8 mouse cellular contexts compared by ENCODE assay signal in genomic region chr13:98813596-98814274, GRCm38 (mm10). TPM values are rescaled to one million over a fixed set of nuclear protein-coding genes. Genes with fewer than 3 reads are reported as not detected.
DNase-seq lines count a peak whose midpoint lies in the region; ATAC-seq and TF ChIP-seq lines count a peak whose summit lies in the region.

No protein-coding gene starts in this region.

- no peak for TF ChIP-seq CTCF in gastrocnemius, adult 2 months (IDR thresholded peaks at IDR 0.05)
- no peak for TF ChIP-seq CTCF in ES-Bruce4 (IDR thresholded peaks at IDR 0.05; ENCODE audit: low read depth, low read length)
- TF ChIP-seq CTCF in liver, postnatal 0 days (IDR thresholded peaks at IDR 0.05; ENCODE audit: low read depth) = no peak

- peak; percentile 2; the same call in 1 of the 2 replicates for ATAC-seq in granulocyte monocyte progenitor cell, adult 5-6 weeks (replicated peaks; ENCODE audit: poor library complexity, severe bottlenecking)
- ATAC-seq in liver, postnatal 0 days = no peak

- H3K4me3 ChIP-seq in gastrocnemius, adult 2 months = peak overlapping the region; percentile 84
- H3K4me3 ChIP-seq in ES-Bruce4 (ENCODE audit: low read depth, low read length) = peak overlapping the region; percentile 41
- H3K4me3 ChIP-seq in liver, postnatal 0 days (ENCODE audit: low read depth, low read length) = peak overlapping the region; percentile 91

- H3K27ac ChIP-seq in gastrocnemius, adult 2 months = peak overlapping the region; percentile 98
- no peak overlapping the region for H3K27ac ChIP-seq in ES-Bruce4 (ENCODE audit: insufficient read depth, low read length)
- H3K27ac ChIP-seq in liver, postnatal 0 days (ENCODE audit: low read depth) = peak overlapping the region; percentile 99

- intact Hi-C loops in gastrocnemius, adult 2 months (cut with DNase I) = no loop called here
- intact Hi-C loops in gastrocnemius, postnatal 36 days (cut with DNase I) = no loop called here

- H3K9me3 ChIP-seq in ES-Bruce4 (replicated peaks; ENCODE audit: control insufficient read depth, insufficient read depth, low read length, poor library complexity, severe bottlenecking) = no peaks in the 10 kb centered on the region
- no peaks in the 10 kb centered on the region for H3K9me3 ChIP-seq in liver, postnatal 0 days (ENCODE audit: low read length)

- no peak for DNase-seq in gastrocnemius, adult 2 months
- DNase-seq in gastrocnemius, postnatal 10 days = no peak
- DNase-seq in liver, postnatal 0 days = no peak
- DNase-seq in adrenal gland, adult 18-20 months (ENCODE audit: low spot score in 2 of 2) = no peak
- DNase-seq in adrenal gland, postnatal 25 days = no peak
- DNase-seq in gastrocnemius, postnatal 36 days = no peak

- H3K9ac ChIP-seq in ES-Bruce4 (ENCODE audit: low read depth, poor library complexity, severe bottlenecking) = peak overlapping the region; percentile 84
- H3K9ac ChIP-seq in liver, postnatal 0 days (replicated peaks) = peak overlapping the region; percentile 95

- H3K27me3 ChIP-seq in ES-Bruce4 (ENCODE audit: control insufficient read depth, insufficient read depth, low read length, poor library complexity, severe bottlenecking) = no peaks in the 10 kb centered on the region
- no peaks in the 10 kb centered on the region for H3K27me3 ChIP-seq in liver, postnatal 0 days (ENCODE audit: insufficient read depth, low read length)

- no peaks in the 10 kb centered on the region for H3K4me1 ChIP-seq in ES-Bruce4 (ENCODE audit: control insufficient read depth, insufficient read depth, low read length)
- H3K4me1 ChIP-seq in liver, postnatal 0 days (ENCODE audit: insufficient read depth) = peaks cover 4% of the 10 kb centered on the region

- WGBS in liver, postnatal 0 days (ENCODE audit: insufficient replicate concordance) = 18% methylated on average over 12 of the region's 12 CpGs

- H3K4me2 ChIP-seq in liver, postnatal 0 days (ENCODE audit: low read depth, low read length) = peak overlapping the region; percentile 70

- no peaks in the 10 kb centered on the region for H3K36me3 ChIP-seq in ES-Bruce4 (ENCODE audit: control insufficient read depth, insufficient read depth, low read length, poor library complexity, severe bottlenecking)
- H3K36me3 ChIP-seq in liver, postnatal 0 days (replicated peaks; ENCODE audit: insufficient read depth, low read length) = no peaks in the 10 kb centered on the region; the same call in 1 of the 2 replicates

- TF ChIP-seq POLR2A in ES-Bruce4 (IDR thresholded peaks at IDR 0.05; ENCODE audit: insufficient read depth, low read length) = no peak

- TF ChIP-seq EP300 in ES-Bruce4 (IDR thresholded peaks at IDR 0.05; ENCODE audit: insufficient read depth, low read depth, low read length) = no peak
- no peak for TF ChIP-seq EP300 in liver, postnatal 0 days (IDR thresholded peaks at IDR 0.05; ENCODE audit: low read depth)

RNA-seq across cellular contexts. Expression of gene Fcho2, which starts 1.5 kb away (rescaled TPM):
- 10 to 100 TPM; 21.2 to 26.9 TPM for total RNA-seq in gastrocnemius, adult 2 months (2021)
- total RNA-seq in gastrocnemius, postnatal 10 days (2021) = 10 to 100 TPM; 26.0 to 34.6 TPM
- polyA plus RNA-seq in ES-Bruce4 (2011; ENCODE audit: insufficient read depth, insufficient read length, low read depth, missing spikeins) = 89.0 and 98.5 TPM in 2 replicates
- total RNA-seq in granulocyte monocyte progenitor cell, adult 5-6 weeks (2014; fragmentation: Nextera tagmentation) = 47.5 and 48.2 TPM in 2 replicates
- 14.7 TPM in 2 replicates for total RNA-seq in granulocyte monocyte progenitor cell, adult 5-6 weeks (2017)
- polyA plus RNA-seq in liver, postnatal 0 days (2015; fragmentation: Nextera tagmentation; extraction: Ambion mirVana) = 16.6 and 16.7 TPM in 2 replicates
- 10 to 100 TPM; 34.4 to 43.2 TPM for total RNA-seq in adrenal gland, adult 18-20 months (2021)
- total RNA-seq in adrenal gland, postnatal 25 days (2021) = 50.5 and 67.1 TPM in 2 replicates
- 10 to 100 TPM; 20.2 TPM for total RNA-seq in gastrocnemius, postnatal 36 days (2021)

Comparison
In these comparisons a context has a peak if more than half of its experiments do, and no peak if none do; other contexts are left out.
1. H3K4me3 ChIP-seq: peak in every context shown above with its lines; median percentile 91 in liver, postnatal 0 days; 84 in gastrocnemius, adult 2 months; 41 in ES-Bruce4.